19 mouse cellular contexts compared by ENCODE assay signal in the genomic region with DNA sequence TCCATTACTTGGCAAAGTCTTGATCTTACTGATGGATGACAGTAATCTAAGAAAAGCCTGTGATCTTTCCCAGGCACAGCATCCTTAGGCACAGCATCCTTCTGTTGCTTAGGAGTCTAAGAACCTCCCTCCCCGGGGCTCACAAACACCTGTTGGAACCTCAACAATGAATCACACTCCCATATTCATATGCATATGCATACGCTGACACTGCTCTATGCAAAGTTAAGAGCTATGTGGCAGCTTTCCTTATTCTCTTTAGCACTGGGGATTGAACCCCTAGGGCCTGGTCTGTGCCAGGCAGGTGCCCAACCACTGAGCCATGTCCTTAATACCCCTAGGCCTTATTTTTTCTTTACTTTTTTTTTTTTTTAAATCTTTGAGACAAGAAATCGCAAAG.
DNase-seq lines count a peak whose midpoint lies in the region.
"Had no signal": no experiment of that assay in that cellular context is flagged by ENCODE, and none has a peak within 500 bp of the region (broad histone marks: within the 10 kb centered on the region; RNA-seq: fewer than 3 reads in every experiment).

No protein-coding gene starts in this region.

- intact Hi-C loops in left cerebral cortex, postnatal 4 days (cut with DNase I): no loop called here
- intact Hi-C loops in left cerebral cortex, postnatal 36 days (cut with DNase I): no loop called here

- DNase-seq in left cerebral cortex, adult 11 months (ENCODE audit: low spot score): peak; percentile 29
- DNase-seq in left cerebral cortex, postnatal 4 days: no peak
- peak; percentile 33 to 37 for DNase-seq in frontal cortex, postnatal 14 days (ENCODE audit: low spot score in 2 of 2)
- DNase-seq in left cerebral cortex, postnatal 36 days (ENCODE audit: low spot score in 2 of 2): peak; percentile 20 to 32
- DNase-seq in right cerebral cortex, postnatal 36 days (ENCODE audit: low spot score in 2 of 2): peak; percentile 52 to 65
- no peak for DNase-seq in adrenal gland, postnatal 4 days (ENCODE audit: low spot score in 2 of 2)
- DNase-seq in urinary bladder, postnatal 4 days (ENCODE audit: low spot score in 2 of 2): no peak
- no peak for DNase-seq in adrenal gland, adult 2 months
- DNase-seq: adrenal gland, adult 8-10 months; B cell, adult 2 months; cerebellum, adult 11 months; cerebellum, postnatal 10 days; gastrocnemius, postnatal 10 days; kidney, adult 8-10 months; kidney, postnatal 10 days; liver; lung, embryonic 14.5 days; lung, postnatal 14 days; thymus, postnatal 4 days had no signal

Comparison
In these comparisons a context has a peak if more than half of its experiments do, and no peak if none do; other contexts are left out.
1. DNase-seq: peak in left cerebral cortex, adult 11 months (single experiment), frontal cortex, postnatal 14 days (2 of 2), left cerebral cortex, postnatal 36 days (2 of 2) and right cerebral cortex, postnatal 36 days (2 of 2); none in left cerebral cortex, postnatal 4 days (single experiment), adrenal gland, postnatal 4 days (0 of 2), urinary bladder, postnatal 4 days (0 of 2) and adrenal gland, adult 2 months (single experiment).